Mouse (Mus musculus): Measurements from ENCODE around the gene Snx14.
A peak's percentile ranks its signal among the peaks of the same experiment; 100 is the strongest.

DNA sequence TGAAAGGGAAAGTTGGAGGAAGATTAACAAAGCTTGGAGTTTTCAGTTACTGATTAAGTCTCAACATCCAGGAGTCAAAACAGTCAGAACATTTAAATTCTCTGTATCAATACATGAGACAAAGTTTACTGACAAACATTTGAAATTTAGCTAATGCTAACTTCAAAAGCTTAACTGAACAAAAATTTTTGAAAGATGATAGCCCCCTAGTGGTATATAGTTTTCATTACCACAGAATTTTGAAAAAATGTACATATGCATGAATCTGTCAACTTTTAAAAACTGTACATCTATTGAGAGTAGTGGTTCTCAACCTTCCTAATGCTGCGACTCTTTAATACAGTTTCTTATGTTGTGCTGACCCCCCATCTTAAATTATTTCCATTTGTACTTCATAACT, 40.3 kb downstream of the Snx14 start:
- TF ChIP-seq CTCF (IDR thresholded peaks at IDR 0.05), result 0 out of 2 replicates have a peak, but pooled peaks have one; percentile 8
- TF ChIP-seq EP300 (IDR thresholded peaks at IDR 0.05), result no peak

Measured in lung, postnatal 0 days (tissue).